18 mouse cellular contexts compared by ENCODE assay signal in genomic region chr19:37340931-37341330, GRCm38 (mm10).
"Had no signal": no experiment of that assay in that cellular context is flagged by ENCODE, and none has a peak within 500 bp of the region (broad histone marks: within the 10 kb centered on the region; RNA-seq: fewer than 3 reads in every experiment).

No protein-coding gene starts in this region.

- H3K4me3 ChIP-seq: limb, embryonic 12.5 days; liver, embryonic 13.5 days; lung, embryonic 15.5 days; megakaryocyte, embryonic 14.5 days; midbrain, embryonic 15.5 days; neural tube, embryonic 12.5 days; stomach, embryonic 15.5 days had no signal

- H3K27ac ChIP-seq: limb, embryonic 12.5 days; liver, embryonic 13.5 days; lung, embryonic 15.5 days; macrophage; midbrain, embryonic 15.5 days; neural tube, embryonic 12.5 days; stomach, embryonic 15.5 days had no signal

- H3K4me2 ChIP-seq: limb, embryonic 12.5 days; liver, embryonic 13.5 days; lung, embryonic 15.5 days; midbrain, embryonic 11.5 days; midbrain, embryonic 15.5 days; neural tube, embryonic 12.5 days; stomach, embryonic 15.5 days had no signal

- DNase-seq: kidney, postnatal 25 days; layer of hippocampus, adult 9-11 months; layer of hippocampus, postnatal 36 days; liver; liver, embryonic 13.5 days; liver, postnatal 0 days; lung, postnatal 14 days; right cerebral cortex, postnatal 4 days; spleen, adult 18-20 months; thymus, postnatal 4 days had no signal

- ATAC-seq: liver, postnatal 0 days; midbrain, embryonic 15.5 days had no signal

- H3K27me3 ChIP-seq: limb, embryonic 12.5 days; liver, embryonic 13.5 days; lung, embryonic 15.5 days; megakaryocyte, embryonic 14.5 days; midbrain, embryonic 15.5 days; neural tube, embryonic 12.5 days; stomach, embryonic 15.5 days had no signal

- H3K9me3 ChIP-seq: limb, embryonic 12.5 days; liver, embryonic 13.5 days; lung, embryonic 15.5 days; megakaryocyte, embryonic 14.5 days; midbrain, embryonic 15.5 days; neural tube, embryonic 12.5 days; stomach, embryonic 15.5 days had no signal

- H3K36me3 ChIP-seq: limb, embryonic 12.5 days; liver, embryonic 13.5 days; lung, embryonic 15.5 days; midbrain, embryonic 15.5 days; neural tube, embryonic 12.5 days; stomach, embryonic 15.5 days had no signal

- H3K4me1 ChIP-seq: limb, embryonic 12.5 days; lung, embryonic 15.5 days; midbrain, embryonic 15.5 days; neural tube, embryonic 12.5 days had no signal

- H3K9ac ChIP-seq: limb, embryonic 12.5 days; liver, embryonic 13.5 days; liver, postnatal 0 days; lung, embryonic 15.5 days; midbrain, embryonic 15.5 days; neural tube, embryonic 12.5 days; stomach, embryonic 15.5 days had no signal
